Mouse (Mus musculus) olfactory bulb, adult 2 months (tissue): ENCODE results near the gene Col27a1.

Experiments used
- CTCF ChIP-seq: fragments of 200-500 bp; IDR thresholded peaks from 2 replicates; pipeline ENCODE4 v1.5.1; 2012; ENCODE audit warnings: low read depth, mild to moderate bottlenecking, low read length, moderate library complexity; ENCODE audit not compliant: insufficient read depth
- POLR2A ChIP-seq: fragments of 200-500 bp; IDR thresholded peaks from 2 replicates; pipeline ENCODE4 v1.6.1; 2012; ENCODE audit warnings: mild to moderate bottlenecking, low read depth, low read length, moderate library complexity; ENCODE audit not compliant: insufficient read depth

GRCm38 (mm10) chr4:63290081-63290480 lies 76.3 kb downstream of the Col27a1 start:
- TF ChIP-seq POLR2A (no peak), CTCF (no peak)
